Mouse (Mus musculus) lung, postnatal 36 days (tissue): ENCODE data around the gene Ppp6r3.

ENCODE experiments used
- DNase-seq: peaks from one replicate; pipeline ENCODE4 v3.0.0; 2022; ENCODE audit warnings: mixed read lengths

Gene Ppp6r3

GRCm38 (mm10) chr19:3574593-3575094, 905 bp downstream of the Ppp6r3 start:
- peak; percentile 63 for DNase-seq

DNA sequence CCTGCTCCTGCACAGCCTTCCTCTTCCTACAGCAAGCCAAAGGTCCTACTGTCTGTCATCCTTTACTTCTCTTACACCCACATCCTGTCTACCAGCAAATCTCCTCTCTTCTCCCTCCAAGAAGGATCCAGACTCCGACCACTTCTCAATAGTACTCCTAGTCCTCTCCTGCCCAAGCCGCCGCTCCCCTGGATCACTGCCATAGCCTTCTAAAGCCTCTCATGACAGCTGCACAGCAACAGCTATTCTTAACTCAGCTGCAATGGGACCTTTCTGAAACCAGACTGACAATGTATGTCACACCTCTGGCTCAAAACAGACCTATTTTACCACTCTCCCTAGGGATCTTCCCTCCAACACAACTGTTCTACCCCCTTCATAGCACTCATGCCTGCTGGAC, 11.2 kb downstream of the Ppp6r3 start:
- peak; percentile 81 for DNase-seq

DNA sequence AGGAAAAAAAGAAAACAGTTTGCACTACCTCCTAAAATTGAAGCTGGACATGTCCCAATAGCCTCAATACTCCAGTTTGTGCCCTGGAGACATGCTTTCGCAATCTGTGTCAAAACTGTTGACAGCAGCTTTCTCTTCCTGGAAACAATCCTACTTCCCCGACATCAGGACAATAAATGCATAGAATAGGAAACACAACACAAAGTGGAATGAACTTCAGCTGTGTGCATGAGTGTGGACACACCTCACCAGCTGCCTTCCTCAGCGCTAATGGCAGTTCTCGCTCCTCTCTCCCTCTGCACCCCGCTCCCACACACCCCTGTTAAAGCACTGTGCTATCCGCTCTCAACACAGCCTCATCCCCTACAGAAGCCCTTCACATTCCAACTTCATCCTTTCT, 12.8 kb downstream of the Ppp6r3 start:
- DNase-seq: peak; percentile 62

- no peak for DNase-seq
These were observed 13.3 kb downstream of the Ppp6r3 start for GRCm38 (mm10) chr19:3562298-3562697.

GRCm38 (mm10) chr19:3556169-3556827, 19.3 kb downstream of the Ppp6r3 start:
- DNase-seq: no peak

- DNase-seq: no peak
These were observed 20.8 kb downstream of the Ppp6r3 start for GRCm38 (mm10) chr19:3554785-3555184.

DNA sequence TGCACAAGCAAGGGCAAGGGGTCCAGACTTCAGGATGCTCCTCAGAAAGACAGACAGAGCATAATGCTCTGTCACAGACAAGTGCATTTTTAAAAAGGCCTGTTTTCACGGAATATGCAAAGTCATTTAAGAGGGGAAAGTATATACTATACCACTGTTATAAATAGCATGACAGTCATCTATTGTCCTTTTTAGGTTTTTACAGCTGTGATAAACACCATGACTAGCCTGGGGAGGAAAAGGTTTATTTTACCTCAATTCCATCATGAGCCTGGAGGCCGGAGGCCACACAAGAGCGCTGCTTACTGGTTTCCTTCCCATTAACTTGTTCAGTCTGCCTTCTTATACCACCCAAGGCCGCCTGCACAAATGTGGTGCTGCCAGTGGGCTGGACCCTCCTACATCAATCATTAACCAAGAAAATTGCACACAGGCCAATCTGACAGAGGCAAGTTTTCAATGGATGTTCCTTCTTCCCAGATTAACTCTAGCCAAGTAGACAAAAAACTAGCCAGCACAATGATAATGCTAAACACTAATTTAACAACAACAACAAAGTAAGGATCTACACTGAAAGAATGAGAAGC, 23.9 kb downstream of the Ppp6r3 start:
- DNase-seq: no peak

- no peak for DNase-seq
These were observed 25.4 kb downstream of the Ppp6r3 start for GRCm38 (mm10) chr19:3550101-3550500.

- DNase-seq: no peak
These were observed 26.3 kb downstream of the Ppp6r3 start for GRCm38 (mm10) chr19:3549263-3549662.

DNA sequence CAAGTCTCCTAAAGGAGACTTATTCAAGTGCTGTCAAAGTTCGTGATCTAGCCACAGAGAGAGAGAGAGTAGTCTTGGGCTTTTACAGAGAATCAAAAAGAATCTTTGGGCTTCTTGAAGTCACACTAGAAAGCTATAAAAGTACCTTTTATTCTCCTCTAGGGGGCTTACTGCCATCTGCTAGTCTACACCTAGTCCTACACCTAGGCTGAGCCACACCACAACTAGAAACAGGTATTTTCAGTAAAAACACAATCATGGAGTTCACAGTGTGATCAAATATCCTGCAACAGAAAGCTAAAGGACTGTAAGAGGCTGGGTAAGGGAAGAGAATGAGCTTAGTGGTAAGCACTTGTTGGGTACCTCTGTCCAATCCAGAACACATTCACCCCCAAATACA, 27.2 kb downstream of the Ppp6r3 start:
- DNase-seq: no peak

DNA sequence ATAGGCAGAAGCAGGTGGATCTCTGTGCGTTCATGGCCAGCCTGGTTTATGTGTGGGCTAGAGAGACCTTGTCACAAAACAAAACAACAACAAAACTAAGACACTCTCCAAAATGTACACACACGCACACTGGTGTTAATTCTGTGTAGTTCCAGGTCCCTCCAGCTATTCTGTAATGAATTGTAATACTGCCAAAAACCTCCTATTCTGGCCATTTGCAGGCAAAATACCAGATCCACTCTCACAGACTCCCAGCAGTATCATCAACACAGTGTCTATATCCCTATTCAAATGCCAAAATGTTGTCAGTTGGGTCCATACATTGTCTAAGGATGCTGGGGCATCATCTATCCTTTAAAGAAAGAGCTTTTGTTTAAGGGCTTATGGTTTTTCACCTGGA, 30.6 kb downstream of the Ppp6r3 start:
- no peak for DNase-seq

- no peak for DNase-seq
These were observed 33.0 kb downstream of the Ppp6r3 start for GRCm38 (mm10) chr19:3542591-3542990.

- no peak for DNase-seq
These were observed 34.6 kb downstream of the Ppp6r3 start for GRCm38 (mm10) chr19:3540997-3541396.

DNA sequence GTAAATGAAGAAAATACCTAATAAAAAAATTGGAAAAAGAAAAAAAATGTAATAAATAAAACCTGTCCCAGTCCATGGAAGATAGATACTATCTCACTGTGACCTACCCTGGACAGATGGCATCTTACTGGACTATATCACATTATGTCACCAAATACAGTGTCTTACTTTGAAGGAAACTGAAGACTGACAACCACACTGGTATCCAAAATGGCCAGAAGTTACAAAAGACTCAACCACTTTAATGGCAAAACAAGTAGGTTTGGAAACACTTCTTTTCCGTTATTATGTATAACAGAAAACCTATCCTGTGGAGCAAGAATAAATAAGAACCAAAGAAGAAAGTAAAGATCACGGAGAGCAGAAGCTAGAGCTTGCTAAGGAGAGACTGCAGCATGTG, 35.3 kb downstream of the Ppp6r3 start:
- no peak for DNase-seq

- no peak for DNase-seq
These were observed 36.1 kb downstream of the Ppp6r3 start for GRCm38 (mm10) chr19:3539456-3539855.

GRCm38 (mm10) chr19:3537658-3538057, 37.9 kb downstream of the Ppp6r3 start:
- DNase-seq: no peak

DNA sequence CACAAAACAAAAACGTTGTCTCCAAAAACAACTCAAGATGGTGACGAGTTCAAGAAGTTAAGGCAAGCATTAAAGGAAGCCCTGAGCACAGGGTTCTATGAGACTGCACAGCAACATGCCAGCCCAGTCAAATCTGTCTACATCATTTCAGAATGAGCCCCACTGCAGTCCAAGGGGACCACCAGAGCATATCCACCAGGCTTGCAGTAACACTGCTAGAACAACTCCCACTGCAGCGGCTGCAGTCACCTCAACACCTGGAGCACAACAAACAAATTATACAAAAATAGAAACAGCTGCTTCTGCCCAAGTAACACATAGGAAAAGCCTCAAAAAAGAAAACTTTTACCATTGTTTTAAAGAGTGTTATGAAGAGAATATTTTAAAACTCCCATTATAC, 40.6 kb downstream of the Ppp6r3 start:
- DNase-seq: no peak

GRCm38 (mm10) chr19:3533266-3533966, 42.1 kb downstream of the Ppp6r3 start:
- peak; percentile 35 for DNase-seq

GRCm38 (mm10) chr19:3532717-3533260, 42.8 kb downstream of the Ppp6r3 start:
- no peak for DNase-seq

DNA sequence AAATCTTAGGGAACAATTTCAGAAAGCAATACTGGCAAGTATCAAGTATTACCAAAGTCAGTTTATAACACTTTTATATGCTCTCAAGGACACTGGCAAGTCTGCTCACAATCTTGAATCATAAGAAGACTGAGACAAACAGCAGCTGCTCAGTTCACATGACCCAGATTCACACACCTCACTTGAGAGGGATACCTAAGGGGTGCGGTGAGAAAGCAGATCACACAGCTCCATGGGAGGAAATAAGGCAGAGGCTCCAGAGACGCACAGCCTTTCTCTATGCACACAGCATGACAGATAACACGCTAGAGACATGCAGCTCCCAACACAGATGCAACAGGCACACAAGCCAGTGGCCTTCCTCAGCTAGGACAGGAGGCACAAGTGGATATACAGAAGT, 45.8 kb downstream of the Ppp6r3 start:
- DNase-seq: peak; percentile 7

- DNase-seq: peak; percentile 86
These were observed 46.9 kb downstream of the Ppp6r3 start for GRCm38 (mm10) chr19:3528646-3529045.

GRCm38 (mm10) chr19:3527531-3527930, 48.0 kb downstream of the Ppp6r3 start:
- no peak for DNase-seq

DNA sequence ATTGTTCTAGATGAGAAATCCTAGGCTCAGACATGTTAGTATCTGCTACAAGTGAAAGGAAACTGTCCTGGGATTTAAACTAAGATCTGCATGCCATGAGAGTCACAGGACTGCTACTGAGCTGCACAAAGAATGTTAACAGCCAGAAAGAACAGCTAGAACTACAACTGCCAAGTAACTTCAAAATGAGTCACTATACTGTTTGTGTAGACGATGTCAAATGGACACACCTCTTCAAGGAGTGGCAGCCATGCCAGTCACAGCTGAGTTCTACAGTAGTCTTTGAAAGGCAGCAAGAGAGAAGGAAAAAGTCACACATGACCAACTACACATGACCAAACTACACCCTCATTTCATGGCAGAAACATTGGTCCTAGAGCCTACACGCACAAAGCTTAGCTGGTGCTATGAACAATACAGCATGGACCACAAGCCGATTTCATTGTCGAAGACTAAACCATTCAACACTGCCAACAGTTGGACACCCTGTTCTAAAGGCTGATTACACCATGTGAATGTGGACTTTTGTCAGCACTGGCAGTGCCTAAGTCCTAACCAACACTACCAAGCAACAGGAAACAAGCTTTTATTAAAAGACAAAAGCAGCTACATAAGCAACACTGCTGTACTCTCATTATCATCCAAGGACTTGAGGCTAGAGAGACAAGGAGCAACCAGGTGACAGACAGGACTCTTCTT, 55.9 kb downstream of the Ppp6r3 start:
- DNase-seq: no peak
